Mouse (Mus musculus): ENCODE results near the gene 5330417C22Rik.
A peak's percentile ranks its signal among the peaks of the same experiment; 100 is the strongest.

GRCm38 (mm10) chr3:108466425-108466824 is 69.9 kb downstream of the 5330417C22Rik start:
- TF ChIP-seq CTCF (IDR thresholded peaks at IDR 0.05 in 2 of 3, conservative IDR thresholded peaks at IDR 0.05 in 1 of 3; ENCODE audit: control insufficient read depth in 1 of 3, insufficient read depth in 1 of 3, low read depth in 2 of 3, low read length in 3 of 3, poor library complexity in 1 of 3, severe bottlenecking in 1 of 3), result peak; percentile 55 to 74 (median 73)
- TF ChIP-seq ZC3H11A (IDR thresholded peaks at IDR 0.05; ENCODE audit: low read depth, low read length), result no peak
- no peak for TF ChIP-seq EP300 (IDR thresholded peaks at IDR 0.05; ENCODE audit: low read depth in 1 of 2, low read length in 2 of 2)
- no peak for TF ChIP-seq TCF12 (IDR thresholded peaks at IDR 0.05; ENCODE audit: low read depth, low read length)
- no peak for TF ChIP-seq TAL1 (IDR thresholded peaks at IDR 0.05; ENCODE audit: low read length)
- TF ChIP-seq MAFK (IDR thresholded peaks at IDR 0.05; ENCODE audit: borderline replicate concordance, low read depth, low read length), result no peak
- no peak for TF ChIP-seq E2F4 (IDR thresholded peaks at IDR 0.05; ENCODE audit: borderline replicate concordance, low read depth, low read length)
- TF ChIP-seq GATA1 (IDR thresholded peaks at IDR 0.05; ENCODE audit: low read depth, low read length), result no peak
- TF ChIP-seq GABPA (IDR thresholded peaks at IDR 0.05; ENCODE audit: low read depth, low read length), result no peak
- no peak for TF ChIP-seq ZNF384 (IDR thresholded peaks at IDR 0.05; ENCODE audit: low read depth, low read length)
- TF ChIP-seq KAT2A (conservative IDR thresholded peaks at IDR 0.05; ENCODE audit: low read depth, low read length), result no peak
- TF ChIP-seq JUND (IDR thresholded peaks at IDR 0.05; ENCODE audit: low read depth, low read length), result no peak
- no peak for TF ChIP-seq POLR2A (IDR thresholded peaks at IDR 0.05; ENCODE audit: control insufficient read depth in 1 of 2, insufficient read depth in 1 of 2, low read depth in 1 of 2, low read length in 2 of 2, poor library complexity in 1 of 2)
- no peak for TF ChIP-seq MYC (IDR thresholded peaks at IDR 0.05; ENCODE audit: low read depth, low read length)

Measured in MEL (cell line).